In the genomic region with DNA sequence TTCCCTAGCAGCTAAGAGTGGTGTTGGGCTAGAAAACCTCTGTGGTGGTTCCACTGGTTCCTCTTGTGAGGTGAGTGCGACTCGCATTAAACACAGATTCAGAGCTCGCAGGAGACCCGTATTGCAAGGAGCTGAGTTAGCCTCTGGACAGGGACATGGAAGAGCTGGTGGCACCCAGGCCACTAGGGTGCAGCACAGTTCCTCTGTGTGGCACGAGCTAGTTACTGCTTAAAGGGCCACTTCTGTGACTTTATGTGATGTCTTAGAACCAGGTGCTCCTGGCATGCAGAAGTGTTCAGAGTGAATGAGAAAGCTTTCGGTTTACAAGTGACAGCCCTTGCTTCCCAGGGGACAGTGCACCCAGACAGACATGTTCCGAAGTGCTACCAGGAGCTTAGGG, we compare ENCODE assay signal across 9 mouse cellular contexts. TPM values are rescaled to one million over a fixed set of nuclear protein-coding genes. Genes with fewer than 3 reads are reported as not detected.
DNase-seq lines count a peak whose midpoint lies in the region; ATAC-seq and TF ChIP-seq lines count a peak whose summit lies in the region.
"Had no signal": no experiment of that assay in that cellular context is flagged by ENCODE, and none has a peak within 500 bp of the region (broad histone marks: within the 10 kb centered on the region; RNA-seq: fewer than 3 reads in every experiment).

No protein-coding gene starts in this region.

- H3K9me3 ChIP-seq in forebrain, postnatal 0 days (ENCODE audit: low read length): no peaks in the 10 kb centered on the region
- H3K9me3 ChIP-seq in forebrain, embryonic 11.5 days (ENCODE audit: control insufficient read depth, low read length): no peaks in the 10 kb centered on the region
- no peaks in the 10 kb centered on the region for H3K9me3 ChIP-seq in lung, embryonic 16.5 days (ENCODE audit: control insufficient read depth, low read length)
- H3K9me3 ChIP-seq: heart, embryonic 15.5 days had no signal

- 73% methylated on average over 7 of the region's 7 CpGs for WGBS in forebrain, postnatal 0 days
- WGBS in forebrain, embryonic 11.5 days: 84% methylated on average over 7 of the region's 7 CpGs
- WGBS in lung, embryonic 16.5 days: 69% methylated on average over 7 of the region's 7 CpGs
- WGBS in spleen, adult 2 months: 39% methylated on average over 7 of the region's 7 CpGs

- ATAC-seq in forebrain, postnatal 0 days: no peak
- ATAC-seq in forebrain, embryonic 11.5 days (replicated peaks; ENCODE audit: low FRiP score): no peak
- ATAC-seq in lung, embryonic 16.5 days (ENCODE audit: low read depth): peak; percentile 46; the same call in 1 of the 2 replicates

- no peak for TF ChIP-seq POLR2A in spleen, adult 2 months (IDR thresholded peaks at IDR 0.05; ENCODE audit: low read depth, low read length)

- DNase-seq in forebrain, postnatal 0 days: no peak
- DNase-seq in forebrain, embryonic 11.5 days (ENCODE audit: low spot score): no peak
- peak; percentile 49 for DNase-seq in urinary bladder, postnatal 25 days (ENCODE audit: low spot score)
- DNase-seq in urinary bladder, adult 2 months (ENCODE audit: low spot score): no peak
- peak; percentile 83 for DNase-seq in induced T-regulatory cell, adult 2 months (ENCODE audit: low read depth)
- peak; percentile 59 to 71 for DNase-seq in spleen, adult 2 months (ENCODE audit: low read depth in 1 of 2, low spot score in 2 of 2)
- no peak for DNase-seq in gastrocnemius, postnatal 14 days

- peak; percentile 64 for TF ChIP-seq CTCF in forebrain, postnatal 0 days (IDR thresholded peaks at IDR 0.05; ENCODE audit: low read depth)
- TF ChIP-seq CTCF in spleen, adult 2 months (IDR thresholded peaks at IDR 0.05; ENCODE audit: extremely low read depth, insufficient read depth, insufficient read length, insufficient replicate concordance): peak; percentile 90

- H3K4me2 ChIP-seq in forebrain, postnatal 0 days (ENCODE audit: low read depth): no peak overlapping the region
- no peak overlapping the region for H3K4me2 ChIP-seq in forebrain, embryonic 11.5 days (ENCODE audit: low read depth, low read length, severe bottlenecking)
- H3K4me2 ChIP-seq in lung, embryonic 16.5 days (ENCODE audit: low read depth, low read length): no peak overlapping the region
- H3K4me2 ChIP-seq: heart, embryonic 15.5 days had no signal

- intact Hi-C loops in gastrocnemius, postnatal 14 days (cut with DNase I; ENCODE audit: low total_unique reads): no loop called here

- H3K27ac ChIP-seq in forebrain, postnatal 0 days (ENCODE audit: low read depth, low read length): no peak overlapping the region
- no peak overlapping the region for H3K27ac ChIP-seq in forebrain, embryonic 11.5 days (ENCODE audit: low read depth, low read length)
- H3K27ac ChIP-seq in lung, embryonic 16.5 days (ENCODE audit: low read length): no peak overlapping the region
- H3K27ac ChIP-seq in spleen, adult 2 months (ENCODE audit: insufficient read depth, low read length): no peak overlapping the region
- H3K27ac ChIP-seq: heart, embryonic 15.5 days had no signal

- H3K4me3 ChIP-seq in forebrain, postnatal 0 days (ENCODE audit: low read depth, low read length): no peak overlapping the region
- no peak overlapping the region for H3K4me3 ChIP-seq in forebrain, embryonic 11.5 days (ENCODE audit: low read depth, low read length)
- H3K4me3 ChIP-seq in lung, embryonic 16.5 days (ENCODE audit: low read length): no peak overlapping the region
- no peak overlapping the region for H3K4me3 ChIP-seq in spleen, adult 2 months (ENCODE audit: extremely low read depth, insufficient read depth, insufficient read length)
- H3K4me3 ChIP-seq: heart, embryonic 15.5 days had no signal

- H3K9ac ChIP-seq in forebrain, postnatal 0 days: no peak overlapping the region
- no peak overlapping the region for H3K9ac ChIP-seq in forebrain, embryonic 11.5 days (ENCODE audit: low read length)
- no peak overlapping the region for H3K9ac ChIP-seq in lung, embryonic 16.5 days (ENCODE audit: low read length)
- H3K9ac ChIP-seq: heart, embryonic 15.5 days had no signal

- H3K4me1 ChIP-seq in forebrain, postnatal 0 days (ENCODE audit: insufficient read depth): no peaks in the 10 kb centered on the region
- no peaks in the 10 kb centered on the region for H3K4me1 ChIP-seq in forebrain, embryonic 11.5 days (replicated peaks; ENCODE audit: control insufficient read depth, insufficient read depth, low read length)
- no peaks in the 10 kb centered on the region for H3K4me1 ChIP-seq in lung, embryonic 16.5 days (replicated peaks; ENCODE audit: control insufficient read depth, insufficient read depth, low read length)
- peaks cover 5% of the 10 kb centered on the region; the same call in 1 of the 2 replicates for H3K4me1 ChIP-seq in spleen, adult 2 months (ENCODE audit: control insufficient read depth, insufficient read depth, insufficient read length)
- H3K4me1 ChIP-seq: heart, embryonic 15.5 days had no signal

- peaks cover 87% of the 10 kb centered on the region for H3K36me3 ChIP-seq in forebrain, postnatal 0 days (ENCODE audit: insufficient read depth)
- peaks cover 37% of the 10 kb centered on the region; the same call in 1 of the 2 replicates for H3K36me3 ChIP-seq in forebrain, embryonic 11.5 days (ENCODE audit: control insufficient read depth, insufficient read depth, low read length)
- peaks cover 74% of the 10 kb centered on the region for H3K36me3 ChIP-seq in lung, embryonic 16.5 days (ENCODE audit: control insufficient read depth, insufficient read depth, low read length)
- peaks cover 49% of the 10 kb centered on the region for H3K36me3 ChIP-seq in spleen, adult 2 months (ENCODE audit: control insufficient read depth, insufficient read depth, low read length)

- H3K27me3 ChIP-seq in forebrain, postnatal 0 days (ENCODE audit: insufficient read depth, low read length): no peaks in the 10 kb centered on the region
- no peaks in the 10 kb centered on the region for H3K27me3 ChIP-seq in forebrain, embryonic 11.5 days (ENCODE audit: control insufficient read depth, insufficient read depth, low read length)
- no peaks in the 10 kb centered on the region for H3K27me3 ChIP-seq in lung, embryonic 16.5 days (ENCODE audit: control insufficient read depth, insufficient read depth, low read depth, low read length)
- no peaks in the 10 kb centered on the region for H3K27me3 ChIP-seq in spleen, adult 2 months (ENCODE audit: control insufficient read depth, insufficient read depth, low read length)
- H3K27me3 ChIP-seq: heart, embryonic 15.5 days had no signal

RNA-seq across cellular contexts. Expression of gene Cstf1, which starts 7.9 kb away (rescaled TPM):
- total RNA-seq in forebrain, postnatal 0 days (2014; rRNA removed): 30.3 and 37.6 TPM in 2 replicates
- polyA plus RNA-seq in forebrain, postnatal 0 days (2015; fragmentation: Nextera tagmentation; extraction: Ambion mirVana): 28.9 and 29.3 TPM in 2 replicates
- 52.5 and 53.3 TPM in 2 replicates for polyA plus RNA-seq in forebrain, embryonic 11.5 days (2014; fragmentation: Nextera tagmentation; extraction: Ambion mirVana)
- 27.0 and 28.1 TPM in 2 replicates for polyA plus RNA-seq in urinary bladder, adult 2 months (2012; rRNA removed)
- polyA plus RNA-seq in lung, embryonic 16.5 days (2015; fragmentation: Nextera tagmentation; extraction: Ambion mirVana): 34.7 and 37.5 TPM in 2 replicates
- 26.0 and 31.5 TPM in 2 replicates for polyA plus RNA-seq in spleen, adult 2 months (2012; rRNA removed)
- 10 to 100 TPM; 16.4 to 19.3 TPM for total RNA-seq in gastrocnemius, postnatal 14 days (2021)

RNA-seq across cellular contexts. Expression of gene Aurka, which starts 8.0 kb away (rescaled TPM):
- 4.7 and 9.2 TPM in 2 replicates for total RNA-seq in forebrain, postnatal 0 days (2014; rRNA removed)
- 8.8 and 10.4 TPM in 2 replicates for polyA plus RNA-seq in forebrain, postnatal 0 days (2015; fragmentation: Nextera tagmentation; extraction: Ambion mirVana)
- polyA plus RNA-seq in forebrain, embryonic 11.5 days (2014; fragmentation: Nextera tagmentation; extraction: Ambion mirVana): 192 and 193 TPM in 2 replicates
- 3.0 and 3.1 TPM in 2 replicates for polyA plus RNA-seq in urinary bladder, adult 2 months (2012; rRNA removed)
- 124 and 131 TPM in 2 replicates for polyA plus RNA-seq in lung, embryonic 16.5 days (2015; fragmentation: Nextera tagmentation; extraction: Ambion mirVana)
- polyA plus RNA-seq in spleen, adult 2 months (2012; rRNA removed): 8.1 and 10.0 TPM in 2 replicates
- 1 to 10 TPM; 4.2 to 4.3 TPM for total RNA-seq in gastrocnemius, postnatal 14 days (2021)

RNA-seq across cellular contexts. Expression of gene Cass4, which starts 15.3 kb away (rescaled TPM):
- total RNA-seq in forebrain, postnatal 0 days (2014; rRNA removed): 0.08 and 0.24 TPM in 2 replicates
- polyA plus RNA-seq in forebrain, postnatal 0 days (2015; fragmentation: Nextera tagmentation; extraction: Ambion mirVana): 0.12 and 0.13 TPM in 2 replicates
- 0.47 TPM in 1 of 2 replicates, not detected in the other for polyA plus RNA-seq in forebrain, embryonic 11.5 days (2014; fragmentation: Nextera tagmentation; extraction: Ambion mirVana)
- 0.88 and 1.3 TPM in 2 replicates for polyA plus RNA-seq in urinary bladder, adult 2 months (2012; rRNA removed)
- 9.0 and 11.8 TPM in 2 replicates for polyA plus RNA-seq in lung, embryonic 16.5 days (2015; fragmentation: Nextera tagmentation; extraction: Ambion mirVana)
- 1.6 and 2.0 TPM in 2 replicates for polyA plus RNA-seq in spleen, adult 2 months (2012; rRNA removed)
- under 1 TPM; 0.18 to 0.55 TPM for total RNA-seq in gastrocnemius, postnatal 14 days (2021)

RNA-seq across cellular contexts. Expression of gene Fam210b, which starts 33.0 kb away (rescaled TPM):
- 14.9 and 17.5 TPM in 2 replicates for total RNA-seq in forebrain, postnatal 0 days (2014; rRNA removed)
- 43.5 and 49.3 TPM in 2 replicates for polyA plus RNA-seq in forebrain, postnatal 0 days (2015; fragmentation: Nextera tagmentation; extraction: Ambion mirVana)
- polyA plus RNA-seq in forebrain, embryonic 11.5 days (2014; fragmentation: Nextera tagmentation; extraction: Ambion mirVana): 20.1 and 20.9 TPM in 2 replicates
- 20.6 and 22.6 TPM in 2 replicates for polyA plus RNA-seq in urinary bladder, adult 2 months (2012; rRNA removed)
- 38.8 and 40.8 TPM in 2 replicates for polyA plus RNA-seq in lung, embryonic 16.5 days (2015; fragmentation: Nextera tagmentation; extraction: Ambion mirVana)
- polyA plus RNA-seq in spleen, adult 2 months (2012; rRNA removed): 15.0 and 18.1 TPM in 2 replicates
- total RNA-seq in gastrocnemius, postnatal 14 days (2021): 1 to 10 TPM; 2.9 to 3.3 TPM

Comparison
In these comparisons a context has a peak if more than half of its experiments do, and no peak if none do; other contexts are left out.
1. DNase-seq: peak in urinary bladder, postnatal 25 days (single experiment), induced T-regulatory cell, adult 2 months (single experiment) and spleen, adult 2 months (2 of 2); none in forebrain, postnatal 0 days (single experiment), forebrain, embryonic 11.5 days (single experiment), urinary bladder, adult 2 months (single experiment) and gastrocnemius, postnatal 14 days (single experiment).
2. RNA of gene Aurka, which starts 8.0 kb away (polyA plus RNA-seq): 192 to 193 TPM in forebrain, embryonic 11.5 days and 124 to 131 TPM in lung, embryonic 16.5 days; 8.8 to 10.4 TPM in forebrain, postnatal 0 days, 8.1 to 10.0 TPM in spleen, adult 2 months and 3.0 to 3.1 TPM in urinary bladder, adult 2 months; every median in the first group is over 10 times any median in the second.